Mouse (Mus musculus): ENCODE results near the gene F11r.

F11r gene

DNA sequence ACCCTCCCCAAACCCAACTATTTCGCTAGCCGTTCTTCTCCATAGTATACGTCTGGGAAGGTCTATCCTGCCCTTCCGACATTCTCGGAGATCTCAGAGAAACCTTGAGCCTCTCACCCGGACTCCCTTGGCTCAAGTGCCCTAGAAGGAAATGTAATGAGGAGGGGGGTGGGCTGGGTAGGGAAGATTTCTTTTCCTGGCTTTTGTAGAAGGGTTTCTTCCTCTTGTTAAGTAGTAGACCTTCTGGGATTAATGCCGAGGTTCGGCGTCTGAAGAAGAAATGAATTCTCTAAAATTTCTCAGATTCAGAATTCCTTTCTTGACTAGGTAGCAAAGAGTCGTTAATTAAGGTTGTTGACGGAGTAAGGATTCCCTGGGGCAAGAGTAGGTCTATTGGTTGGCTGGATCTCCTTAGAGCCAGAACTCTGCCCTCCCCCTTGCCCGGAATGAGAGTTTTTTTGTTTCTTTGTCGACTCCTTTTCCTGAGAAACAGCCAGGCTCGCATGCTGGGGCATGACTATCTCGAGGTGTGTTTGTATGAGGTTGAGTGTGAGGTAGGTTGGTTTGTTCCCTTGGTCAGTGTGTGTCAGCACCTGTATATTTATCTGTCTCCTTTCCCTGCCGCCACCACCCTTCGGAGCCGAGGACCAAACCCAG, 807 bp downstream of the F11r start:
- peak; percentile 49 to 58 for DNase-seq (ENCODE audit: low spot score in 2 of 2)

DNA sequence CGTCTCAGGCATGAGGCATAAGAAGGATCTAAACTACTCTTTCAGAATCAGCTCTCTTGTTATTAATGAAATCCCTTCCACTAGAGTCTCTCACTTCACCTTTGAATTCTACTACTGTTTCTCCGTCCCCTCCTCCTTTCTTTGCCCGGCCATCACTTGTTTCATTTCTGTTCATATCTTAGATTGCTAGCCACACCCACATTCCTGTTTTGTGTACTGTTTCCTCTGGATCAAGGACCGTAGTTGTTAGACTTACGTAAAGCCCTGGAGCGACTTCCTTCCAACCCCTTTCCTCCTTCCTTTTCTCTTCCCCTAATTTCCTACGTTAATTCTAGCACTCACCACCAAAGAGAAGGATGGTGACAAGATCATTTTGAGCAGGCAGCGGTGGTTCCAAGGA, 1.7 kb downstream of the F11r start:
- no peak for DNase-seq (ENCODE audit: low spot score in 2 of 2)

DNA sequence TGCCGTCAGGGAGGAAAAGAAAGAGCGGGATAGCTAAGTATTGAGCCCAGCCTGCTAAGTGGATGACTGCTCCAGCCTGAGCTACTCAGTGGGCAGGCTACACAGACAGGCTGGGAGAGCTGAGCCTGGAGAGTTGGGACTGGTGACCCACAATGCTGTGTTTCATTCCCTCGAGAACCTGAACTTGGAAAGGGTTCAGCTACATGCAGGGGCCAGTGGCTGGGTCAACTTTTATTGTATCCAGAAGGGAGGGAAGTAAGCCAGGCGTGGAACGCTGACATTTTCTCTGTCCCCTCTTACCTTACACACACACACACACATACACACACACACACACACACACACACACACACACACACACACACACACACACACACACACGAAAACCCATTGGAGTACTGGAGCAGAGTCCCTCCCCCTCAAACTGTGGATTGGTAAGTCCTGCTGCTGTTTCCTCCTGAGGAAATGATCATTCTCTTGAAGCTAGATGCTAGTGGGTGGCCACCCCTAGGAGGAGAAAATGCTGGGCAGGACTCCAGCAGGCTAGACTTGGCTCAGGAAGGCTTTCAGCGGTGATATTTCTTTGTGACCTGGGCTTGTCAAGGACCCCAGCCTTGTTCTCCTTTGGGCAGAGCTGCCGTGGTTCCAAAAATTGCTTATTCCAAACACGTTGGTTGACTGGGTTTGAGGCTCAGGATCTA, 2.8 kb downstream of the F11r start:
- DNase-seq (ENCODE audit: low spot score in 2 of 2), result peak in 1 of 2 experiments; percentile 66

DNA sequence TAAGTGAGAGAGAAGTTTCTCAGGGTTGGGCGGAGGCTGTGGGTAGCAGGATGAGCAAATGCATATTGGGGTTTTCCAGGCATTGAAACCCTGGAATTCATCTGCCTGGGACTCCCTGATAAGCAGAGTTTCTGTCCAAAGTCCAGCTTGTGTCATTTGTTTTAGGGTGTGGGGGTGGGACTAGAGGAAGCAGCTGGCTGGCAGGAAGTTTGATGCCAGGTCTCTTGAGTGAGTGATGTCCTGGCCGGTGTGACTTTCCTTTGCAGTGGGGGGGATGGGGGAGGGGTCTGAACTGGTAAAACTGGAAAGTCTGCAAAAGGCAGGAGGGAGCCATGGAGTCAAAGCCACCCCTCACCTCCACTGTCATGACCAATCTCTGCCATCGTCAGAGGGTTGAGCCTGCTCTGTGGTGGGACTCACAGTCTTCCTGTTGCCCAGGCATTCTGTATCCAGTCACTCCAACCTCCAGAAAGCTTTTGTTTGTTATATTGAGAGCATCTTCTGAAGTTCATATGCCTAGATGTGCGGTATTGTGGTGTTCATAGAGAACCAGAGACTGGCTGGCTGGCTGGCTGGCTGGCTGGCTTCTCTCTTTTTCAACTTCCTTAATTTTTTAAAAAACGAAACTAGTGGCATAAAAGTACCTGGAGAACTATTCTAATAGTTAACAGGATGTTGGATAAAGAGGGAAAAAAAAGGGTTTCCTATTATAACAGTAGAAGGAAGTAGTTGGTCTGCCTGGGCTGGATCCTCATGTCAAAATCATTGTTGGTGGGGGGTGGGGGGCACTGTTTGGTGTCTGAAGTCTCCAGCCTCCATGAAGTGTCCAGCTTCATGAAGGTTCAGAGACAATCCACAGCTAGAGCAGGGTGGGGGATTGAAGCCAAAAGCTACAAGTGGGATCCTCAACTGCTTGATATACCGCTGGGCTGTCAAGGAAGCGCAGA, 4.4 kb downstream of the F11r start:
- DNase-seq (ENCODE audit: low spot score in 2 of 2), result peak in 1 of 2 experiments; percentile 49

DNA sequence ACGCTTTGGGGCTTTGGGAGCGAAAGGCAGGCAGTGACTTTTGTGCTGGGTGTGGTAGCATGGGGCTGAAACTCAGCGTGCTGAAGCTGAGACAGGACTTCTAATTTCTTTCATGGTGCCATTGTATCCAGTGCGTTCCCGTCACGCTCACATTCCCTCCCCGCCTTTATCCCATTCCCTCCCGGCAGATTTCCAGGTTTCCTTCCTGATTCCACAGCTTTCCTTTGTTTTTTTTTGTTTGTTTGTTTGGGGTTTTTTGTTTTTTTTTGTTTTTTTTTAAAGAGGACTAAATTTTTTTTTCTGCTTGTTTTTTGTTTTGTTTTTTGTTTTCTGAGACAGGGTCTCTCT, 5.1 kb downstream of the F11r start:
- no peak for DNase-seq (ENCODE audit: low spot score in 2 of 2)

DNA sequence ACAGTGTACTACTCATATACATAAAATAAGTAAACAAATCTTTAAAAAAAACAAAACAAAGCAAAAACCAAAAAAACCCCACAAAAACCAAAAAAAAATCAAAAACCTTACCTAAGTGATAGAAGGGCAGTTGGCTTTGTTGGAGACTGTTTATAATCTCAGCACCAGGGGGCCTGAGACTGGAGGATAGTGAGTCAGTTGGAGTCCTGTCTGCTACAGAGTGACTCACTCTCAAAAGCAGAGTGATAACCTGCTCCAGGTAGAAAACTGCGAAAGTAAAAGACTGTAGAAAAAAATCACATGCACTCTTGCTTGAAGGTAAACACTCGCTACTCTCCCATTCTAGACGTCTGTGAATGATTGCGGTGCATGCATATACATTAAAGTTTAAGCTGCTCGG, 7.7 kb downstream of the F11r start:
- no peak for DNase-seq (ENCODE audit: low spot score in 2 of 2)

DNA sequence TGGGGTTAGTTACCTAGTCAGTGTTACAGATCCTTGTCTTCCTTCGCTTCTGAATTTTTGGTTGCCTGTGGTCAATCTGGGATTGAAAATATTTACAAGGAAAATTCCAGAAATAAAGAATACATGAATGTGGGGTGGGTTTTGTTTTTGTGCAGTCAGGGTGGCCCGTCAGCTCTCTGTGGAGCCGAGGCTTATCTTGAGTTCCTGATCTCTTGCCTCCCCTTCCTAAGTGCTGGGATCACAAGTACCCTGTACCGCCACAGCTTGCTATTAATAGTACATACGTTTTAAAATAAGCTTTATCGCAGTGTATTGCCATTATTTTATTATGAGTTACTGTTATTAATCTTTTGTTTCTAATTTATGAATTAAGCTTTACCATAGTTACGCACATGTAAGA, 9.5 kb downstream of the F11r start:
- no peak for DNase-seq (ENCODE audit: low spot score in 2 of 2)

DNA sequence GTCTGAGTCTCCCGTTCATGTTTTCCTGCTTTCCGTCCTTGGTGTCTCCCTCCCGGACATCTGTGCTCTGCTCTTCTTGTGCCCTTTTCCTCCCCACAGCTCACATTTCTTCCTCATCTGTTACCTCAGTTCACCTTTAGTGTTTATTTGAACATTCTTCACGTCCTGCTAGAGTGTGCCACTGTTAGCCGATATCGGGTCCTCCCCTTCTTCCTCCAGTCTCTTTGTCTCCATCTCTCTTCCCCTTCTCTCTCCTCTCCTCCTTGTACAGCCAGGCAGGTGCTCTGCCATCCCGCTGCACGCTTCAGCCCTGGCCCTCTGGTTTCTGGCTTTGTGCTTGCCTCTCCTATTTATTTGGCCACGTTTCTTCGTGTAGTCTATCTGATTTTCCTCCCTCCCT, 10.4 kb downstream of the F11r start:
- DNase-seq (ENCODE audit: low spot score in 2 of 2), result no peak

DNA sequence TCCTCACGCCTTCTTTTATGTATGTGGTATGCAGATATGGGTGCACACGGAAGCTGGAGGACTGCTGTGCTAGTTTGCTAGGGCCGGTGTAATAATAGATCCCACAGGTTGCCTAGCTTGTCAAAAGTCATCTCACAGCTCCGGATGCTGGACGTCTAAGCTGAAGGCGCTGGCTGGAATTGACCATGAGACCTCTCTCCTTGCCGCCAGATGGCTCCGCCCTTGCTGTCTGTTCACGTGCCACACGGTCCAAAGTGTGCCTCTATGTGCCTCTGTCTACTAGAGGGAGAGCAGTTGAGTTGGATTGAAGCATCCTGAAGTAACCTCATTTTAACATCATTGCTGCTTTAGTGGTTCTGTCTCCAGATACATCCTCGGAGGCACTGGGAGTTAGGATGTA, 12.7 kb downstream of the F11r start:
- no peak for DNase-seq (ENCODE audit: low spot score in 2 of 2)

DNA sequence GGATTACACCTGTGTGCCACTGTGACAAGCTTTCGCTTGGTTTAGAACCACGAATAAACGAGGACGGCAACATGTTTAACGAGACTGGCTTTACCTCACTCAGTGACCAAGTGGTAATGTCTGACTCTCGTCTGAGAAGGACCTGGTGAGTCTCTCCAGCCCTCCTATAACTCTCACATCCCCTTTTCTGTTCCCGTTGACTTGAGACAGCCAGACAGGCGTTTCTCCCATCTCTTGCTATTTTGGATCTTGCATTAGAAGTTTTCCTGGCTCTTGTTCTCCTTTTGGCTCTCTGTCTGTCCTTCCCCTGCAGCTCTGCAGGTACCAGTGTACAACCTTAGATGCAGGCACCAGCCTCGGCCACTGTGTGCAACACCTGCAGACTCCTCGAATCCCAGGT, 13.7 kb downstream of the F11r start:
- DNase-seq (ENCODE audit: low spot score in 2 of 2), result no peak

DNA sequence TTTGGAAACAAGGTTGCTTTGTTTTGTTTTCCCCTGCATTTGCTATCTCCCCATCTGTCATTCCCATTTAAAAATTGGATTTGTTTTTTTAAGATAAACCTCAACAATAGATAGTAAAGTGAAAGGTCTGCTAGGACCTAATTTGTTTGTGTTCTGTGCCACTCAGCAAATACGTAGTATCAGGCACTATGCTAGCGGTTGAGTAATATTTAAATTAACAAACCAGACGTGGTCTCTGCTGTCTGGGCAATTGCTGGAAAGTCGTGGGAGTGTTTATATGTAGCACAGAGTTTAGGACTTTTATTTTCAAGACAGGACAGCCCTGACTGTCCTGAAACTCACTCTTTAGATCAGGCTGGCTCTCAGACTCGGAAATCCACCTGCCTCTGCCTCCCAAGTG, 15.2 kb downstream of the F11r start:
- no peak for DNase-seq (ENCODE audit: low spot score in 2 of 2)

DNA sequence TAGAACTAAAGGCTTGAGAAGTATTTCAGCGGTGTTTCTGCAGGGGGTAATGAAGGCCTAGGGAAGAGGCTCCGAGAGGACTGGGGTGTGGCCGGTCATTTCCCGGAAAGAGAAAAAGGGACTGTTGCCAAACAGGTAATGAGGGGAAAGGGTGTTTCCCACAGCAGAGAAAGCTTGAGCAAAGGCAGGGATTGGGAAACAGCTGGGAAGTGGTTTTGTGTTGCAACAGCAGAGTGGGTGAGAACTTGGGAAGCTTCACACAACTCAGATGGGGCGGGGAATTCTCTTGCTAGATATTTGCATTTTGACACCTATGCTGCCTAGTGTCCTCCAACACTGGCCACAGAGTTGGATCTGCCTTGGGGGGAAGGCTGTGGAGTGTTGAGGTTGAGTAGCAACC, 15.6 kb downstream of the F11r start:
- no peak for DNase-seq (ENCODE audit: low spot score in 2 of 2)

DNA sequence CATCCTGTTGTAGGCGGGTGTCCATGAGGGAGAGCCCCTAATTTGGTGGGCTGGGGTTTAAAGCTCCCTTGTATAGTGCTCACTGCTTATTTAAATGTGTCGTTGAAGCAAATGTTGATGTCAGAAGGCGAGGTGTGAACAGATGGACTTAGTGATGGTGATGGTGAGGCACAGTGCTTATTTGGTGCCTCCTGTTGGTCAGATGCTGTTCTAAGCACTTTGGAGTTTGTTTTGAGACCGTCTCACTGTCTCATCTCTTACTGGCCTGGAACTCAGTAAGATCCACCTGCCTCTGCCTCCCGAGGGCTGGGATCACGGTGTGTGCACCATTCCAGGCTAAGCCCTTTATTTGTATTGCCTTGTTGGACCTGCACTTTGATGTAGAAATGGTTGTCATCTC, 17.6 kb downstream of the F11r start:
- no peak for DNase-seq (ENCODE audit: low spot score in 2 of 2)

DNA sequence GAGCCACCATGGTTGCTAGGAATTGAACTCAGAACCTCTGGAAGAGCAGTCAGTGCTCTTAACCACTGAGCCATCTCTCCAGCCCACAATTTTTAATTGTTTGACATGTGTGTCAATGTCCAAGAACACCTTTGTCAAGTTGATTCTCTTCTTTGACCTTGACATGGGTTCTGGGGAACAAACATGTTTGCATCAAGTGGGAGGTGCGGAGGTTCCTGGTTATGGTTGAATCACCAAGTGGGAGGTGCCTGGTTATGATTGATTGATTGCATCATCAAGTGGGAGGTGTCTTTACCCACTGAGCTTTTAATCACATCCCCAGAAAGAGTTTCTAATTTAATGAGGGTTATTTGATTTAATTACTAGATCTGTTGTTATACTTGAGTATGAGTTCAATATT, 20.2 kb downstream of the F11r start:
- DNase-seq (ENCODE audit: low spot score in 2 of 2), result no peak

DNA sequence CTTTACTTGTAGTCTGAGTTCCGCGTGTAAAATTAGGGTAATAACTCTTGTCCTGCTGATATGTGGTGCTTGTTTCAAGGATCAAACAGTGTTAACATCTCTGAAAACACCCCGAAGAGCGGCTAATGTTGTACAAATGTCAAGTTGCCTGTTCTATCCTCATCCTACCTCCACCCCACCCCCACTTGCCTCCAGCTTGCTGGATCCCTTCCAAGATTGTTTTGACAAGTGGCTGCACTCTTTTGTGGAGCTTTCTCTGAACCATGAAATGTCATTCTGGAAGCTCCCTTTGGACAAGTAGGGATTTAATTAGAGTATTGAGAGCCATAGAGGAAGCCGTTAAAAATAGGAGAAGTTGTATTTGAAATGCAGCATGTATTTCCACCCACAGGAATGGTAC, 22.5 kb downstream of the F11r start:
- DNase-seq (ENCODE audit: low spot score in 2 of 2), result no peak

DNA sequence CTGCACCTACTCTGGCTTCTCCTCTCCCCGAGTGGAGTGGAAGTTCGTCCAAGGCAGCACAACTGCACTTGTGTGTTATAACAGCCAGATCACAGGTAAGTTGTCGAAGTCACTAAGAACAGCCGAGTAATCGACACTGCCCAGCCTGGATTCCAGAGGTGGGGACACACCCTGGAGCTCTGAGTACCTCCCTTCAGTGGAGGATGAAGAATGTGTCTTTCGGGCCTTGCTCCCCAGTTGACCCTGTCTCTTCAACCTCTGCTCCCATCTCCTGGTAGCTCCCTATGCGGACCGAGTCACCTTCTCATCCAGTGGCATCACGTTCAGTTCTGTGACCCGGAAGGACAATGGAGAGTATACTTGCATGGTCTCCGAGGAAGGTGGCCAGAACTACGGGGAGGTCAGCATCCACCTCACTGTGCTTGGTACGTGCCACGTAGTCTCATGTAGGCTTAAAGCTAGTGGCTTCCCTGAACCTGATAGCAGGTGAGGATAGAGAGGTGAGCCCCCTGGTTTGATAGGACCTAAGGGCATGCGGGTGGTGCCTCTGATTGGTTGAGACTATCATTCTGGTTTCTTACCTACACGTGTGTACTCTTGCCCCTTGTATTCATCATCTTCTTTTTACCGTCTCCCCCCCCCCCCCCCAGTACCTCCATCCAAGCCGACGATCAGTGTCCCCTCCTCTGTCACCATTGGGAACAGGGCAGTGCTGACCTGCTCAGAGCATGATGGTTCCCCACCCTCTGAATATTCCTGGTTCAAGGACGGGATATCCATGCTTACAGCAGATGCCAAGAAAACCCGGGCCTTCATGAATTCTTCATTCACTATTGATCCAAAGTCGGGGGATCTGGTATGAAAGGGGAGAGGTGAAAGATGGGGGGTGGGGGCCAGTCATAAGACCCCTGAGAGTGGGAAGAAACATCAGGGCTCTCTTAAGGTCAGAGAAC, 23.5 kb downstream of the F11r start:
- no peak for DNase-seq (ENCODE audit: low spot score in 2 of 2)

DNA sequence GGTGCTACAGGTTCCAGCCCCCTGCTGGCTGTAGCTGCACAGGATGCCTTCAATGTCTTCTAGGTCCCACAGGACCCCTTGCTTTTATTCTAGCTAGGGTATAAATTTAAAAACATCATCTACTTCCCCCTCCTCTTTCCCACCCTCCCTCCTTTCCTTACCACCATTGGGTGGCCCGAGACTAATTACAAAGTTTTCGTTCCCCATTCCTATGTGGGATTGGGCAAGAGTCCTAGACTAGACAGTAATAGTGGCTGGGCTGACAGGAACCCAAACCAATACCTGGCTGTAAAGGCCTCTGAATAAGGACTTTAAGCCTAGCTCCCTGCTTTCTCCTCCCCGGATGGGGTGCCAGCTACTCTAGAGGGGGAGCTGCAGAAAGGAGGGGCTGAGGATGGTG, 25.8 kb downstream of the F11r start:
- DNase-seq (ENCODE audit: low spot score in 2 of 2), result no peak

DNA sequence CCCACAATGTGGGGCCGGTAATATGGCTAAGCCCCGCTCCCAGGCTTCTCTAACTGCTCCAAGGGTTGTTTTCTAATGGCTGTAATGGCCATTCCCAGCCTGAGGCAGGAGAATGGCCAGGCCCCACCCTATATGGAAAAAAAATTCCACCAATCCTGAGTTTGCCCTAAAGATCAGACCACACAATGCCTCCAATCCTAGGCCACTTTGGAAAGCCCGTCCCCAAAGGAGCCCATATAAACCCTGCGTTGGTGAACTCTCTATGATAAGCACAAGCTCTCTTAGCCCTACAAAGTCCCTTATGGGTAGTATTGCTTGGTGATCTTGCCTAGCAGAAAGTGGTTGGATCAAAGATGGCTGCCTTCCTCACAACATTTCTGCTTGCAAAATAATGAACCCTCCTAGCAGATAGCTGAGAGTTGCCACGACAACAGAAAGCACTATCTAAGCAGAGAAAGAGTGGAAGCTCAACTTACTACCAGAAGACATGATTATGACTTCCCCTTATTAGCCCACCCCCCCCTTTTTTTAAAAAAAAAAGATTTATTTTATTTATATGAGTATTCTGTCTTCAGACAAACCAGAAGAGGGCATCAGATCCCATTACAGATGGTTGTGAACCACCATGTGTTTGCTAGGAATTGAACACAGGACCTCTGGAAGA, 28.5 kb downstream of the F11r start:
- no peak for DNase-seq (ENCODE audit: low spot score in 2 of 2)

DNA sequence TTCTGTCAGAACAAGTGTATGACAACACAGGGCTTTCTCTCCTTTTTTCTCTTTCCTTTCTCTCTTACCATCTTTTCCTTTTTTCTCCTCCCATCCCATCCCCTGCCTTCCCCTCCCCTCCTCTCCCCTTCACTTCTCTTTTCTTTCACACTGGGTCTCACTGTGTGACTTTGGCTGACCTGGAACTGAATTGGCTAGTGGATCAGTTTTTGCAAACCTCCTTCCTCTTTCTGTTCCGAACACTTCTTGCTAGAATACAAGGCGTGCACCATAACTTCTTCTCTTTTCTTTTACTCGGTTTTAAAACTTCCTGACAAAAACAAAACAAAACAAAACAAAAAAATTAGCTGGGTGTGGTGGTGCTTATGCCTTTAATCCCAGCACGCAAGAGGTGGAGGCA, 29.2 kb downstream of the F11r start:
- no peak for DNase-seq (ENCODE audit: low spot score in 2 of 2)

DNA sequence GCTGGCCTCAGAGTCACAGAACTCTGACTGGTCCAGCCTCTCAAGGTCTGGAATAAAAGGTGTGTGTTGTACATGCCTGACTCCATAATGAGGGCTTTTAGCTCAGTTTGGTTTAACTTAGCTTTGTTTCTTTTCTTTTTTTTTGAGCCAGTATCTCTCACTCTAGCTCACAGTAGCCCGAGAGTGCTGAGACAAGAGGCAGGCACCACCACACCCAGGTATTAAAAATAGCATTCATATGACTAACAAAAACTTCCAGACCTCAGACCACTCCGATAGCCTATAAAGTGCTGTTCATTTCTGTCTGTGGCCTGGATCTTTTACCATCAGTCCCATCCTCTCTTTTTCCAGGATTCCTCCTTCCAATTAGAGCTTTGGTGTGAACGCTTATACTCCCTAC, 32.3 kb downstream of the F11r start:
- DNase-seq (ENCODE audit: low spot score in 2 of 2), result no peak

DNA sequence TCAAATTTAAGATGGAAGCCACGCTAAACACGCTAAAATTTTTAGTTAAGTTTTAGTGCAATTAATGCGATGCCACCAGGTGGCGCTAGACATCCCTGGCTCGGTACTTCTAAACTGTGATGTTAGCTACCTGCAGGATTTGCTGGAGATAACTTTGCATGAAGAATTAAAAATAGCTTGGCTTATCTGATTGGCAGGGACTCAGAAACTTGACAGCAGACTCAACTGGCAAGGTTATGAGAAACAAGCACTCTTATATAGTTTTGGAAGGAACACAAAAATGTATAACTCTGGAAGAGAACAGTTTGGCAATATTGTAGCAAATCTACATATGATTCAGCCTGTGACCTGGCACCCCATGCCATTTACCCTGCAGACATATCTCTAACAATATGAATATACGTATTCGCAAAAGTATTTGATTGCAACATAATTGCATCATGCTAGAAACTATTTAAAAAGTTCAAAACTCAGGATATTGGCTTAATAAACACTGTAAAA, 33.1 kb downstream of the F11r start:
- peak; percentile 44 to 50 for DNase-seq (ENCODE audit: low spot score in 2 of 2)

All from urinary bladder, postnatal 36 days (tissue).